Mouse (Mus musculus): ENCODE data around the gene Nxpe2. TPM values are rescaled to one million over a fixed set of nuclear protein-coding genes. Genes with fewer than 3 reads are reported as not detected.

The Nxpe2 gene
- polyA plus RNA-seq (2012): 0.59 and 1.2 TPM in 2 replicates

DNA sequence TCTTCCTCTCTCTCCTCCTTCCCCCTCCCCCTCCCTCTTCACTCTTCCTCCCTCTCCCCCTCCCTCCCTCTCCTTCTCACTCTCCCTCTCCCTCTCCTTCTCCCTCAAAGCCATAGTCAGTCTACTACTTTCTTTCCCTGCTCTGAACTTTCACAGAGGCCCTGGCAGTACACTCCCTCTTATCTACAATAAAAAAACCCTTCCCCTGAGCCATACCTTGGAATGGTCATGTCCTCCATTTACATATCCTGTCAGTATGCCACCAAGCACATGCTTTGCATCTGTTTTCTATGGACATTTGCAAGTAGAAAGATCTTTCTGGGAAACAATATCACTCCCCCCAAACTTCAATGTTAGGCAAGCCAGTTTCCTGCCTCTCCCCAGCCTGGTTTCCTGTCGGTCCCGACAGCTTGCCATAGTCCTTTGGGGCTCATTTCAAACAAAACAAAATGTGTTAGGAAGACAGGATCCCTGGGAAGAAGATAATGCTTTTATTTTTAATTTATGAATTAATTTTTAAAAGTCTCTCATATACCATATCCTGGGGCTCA is at the start of gene Nxpe2:
Nxpe2 (minus strand) TSS at position 307 of the 551 bp plus-strand sequence.
- TF ChIP-seq GATA1 (IDR thresholded peaks at IDR 0.05; ENCODE audit: low read length): no peak

DNA sequence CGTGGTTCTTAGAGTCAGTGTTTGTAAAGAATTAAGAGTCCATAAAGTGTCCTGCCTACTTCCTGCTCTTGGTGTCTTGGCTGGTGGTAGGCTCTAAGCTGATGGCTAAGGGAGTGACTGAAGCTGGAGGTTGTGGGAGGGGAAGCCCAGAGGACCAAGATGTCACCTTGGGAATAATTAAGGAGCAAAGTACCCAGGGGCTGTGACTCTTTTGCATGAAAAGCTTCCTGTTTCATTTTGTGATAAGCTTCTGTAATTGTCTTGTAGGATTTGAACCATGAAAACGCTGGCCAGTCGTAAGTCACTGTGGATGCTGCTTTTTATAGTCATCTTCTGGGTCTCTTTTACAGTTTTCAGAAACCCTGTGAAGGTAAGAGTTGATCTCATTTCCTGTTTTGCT is 36.7 kb upstream of the Nxpe2 start:
- TF ChIP-seq GATA1 (IDR thresholded peaks at IDR 0.05; ENCODE audit: low read length): no peak

DNA sequence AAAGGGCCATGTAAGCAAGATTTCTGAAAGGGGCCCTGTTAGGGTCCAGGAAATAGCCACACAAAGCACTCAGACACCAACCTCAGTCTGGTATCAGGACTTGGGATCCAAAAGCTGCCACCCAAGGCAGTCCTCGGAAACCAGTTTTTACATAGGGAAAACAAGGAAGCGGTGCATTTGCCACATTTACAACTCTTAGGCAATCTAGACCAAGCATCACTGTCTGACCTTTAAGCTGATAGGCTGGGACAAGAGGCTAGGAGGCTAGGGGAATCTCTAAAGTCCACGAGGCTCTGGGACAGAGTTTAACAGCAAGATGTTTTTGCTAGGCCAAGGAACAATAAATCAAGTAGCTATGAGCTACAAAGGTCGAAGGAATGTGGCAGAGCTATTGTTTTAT is 35.2 kb upstream of the Nxpe2 start:
- TF ChIP-seq GATA1 (IDR thresholded peaks at IDR 0.05; ENCODE audit: low read length): no peak

GRCm38 (mm10) chr9:48374357-48374756 is 21.1 kb upstream of the Nxpe2 start:
- TF ChIP-seq GATA1 (IDR thresholded peaks at IDR 0.05; ENCODE audit: low read length): peak; percentile 74

DNA sequence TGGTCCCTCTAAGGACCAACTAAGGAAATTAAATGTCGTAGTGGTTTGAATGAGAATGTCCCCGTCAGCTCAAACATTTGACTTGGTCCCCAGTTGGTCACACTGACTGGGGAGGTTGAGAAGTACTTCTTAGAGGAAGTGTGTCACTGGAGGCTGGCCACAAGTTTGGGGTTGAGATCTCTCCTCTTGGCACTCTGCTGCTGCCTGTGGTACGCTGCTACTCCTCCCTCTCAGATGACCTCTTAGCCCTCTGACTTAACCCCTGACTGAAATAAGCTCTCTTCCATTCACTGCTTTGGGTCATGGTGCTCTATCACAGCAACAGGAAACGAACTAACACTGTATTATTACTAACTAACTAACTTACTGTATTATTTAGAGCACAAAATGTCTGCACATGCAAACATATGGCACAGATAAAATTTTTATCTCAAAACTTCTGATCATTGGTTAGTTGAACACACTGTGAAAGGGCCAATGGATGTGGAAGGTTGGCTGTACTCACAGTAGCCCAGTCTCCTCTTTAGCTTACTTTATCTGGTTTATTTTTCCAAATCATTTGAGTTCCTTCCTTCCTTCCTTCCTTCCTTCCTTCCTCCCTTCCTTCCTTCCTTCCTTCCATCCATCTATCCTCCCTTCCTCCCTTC is 20.1 kb upstream of the Nxpe2 start:
- no peak for TF ChIP-seq GATA1 (IDR thresholded peaks at IDR 0.05; ENCODE audit: low read length)

GRCm38 (mm10) chr9:48362743-48363142 is 9.5 kb upstream of the Nxpe2 start:
- TF ChIP-seq GATA1 (IDR thresholded peaks at IDR 0.05; ENCODE audit: low read length): no peak

DNA sequence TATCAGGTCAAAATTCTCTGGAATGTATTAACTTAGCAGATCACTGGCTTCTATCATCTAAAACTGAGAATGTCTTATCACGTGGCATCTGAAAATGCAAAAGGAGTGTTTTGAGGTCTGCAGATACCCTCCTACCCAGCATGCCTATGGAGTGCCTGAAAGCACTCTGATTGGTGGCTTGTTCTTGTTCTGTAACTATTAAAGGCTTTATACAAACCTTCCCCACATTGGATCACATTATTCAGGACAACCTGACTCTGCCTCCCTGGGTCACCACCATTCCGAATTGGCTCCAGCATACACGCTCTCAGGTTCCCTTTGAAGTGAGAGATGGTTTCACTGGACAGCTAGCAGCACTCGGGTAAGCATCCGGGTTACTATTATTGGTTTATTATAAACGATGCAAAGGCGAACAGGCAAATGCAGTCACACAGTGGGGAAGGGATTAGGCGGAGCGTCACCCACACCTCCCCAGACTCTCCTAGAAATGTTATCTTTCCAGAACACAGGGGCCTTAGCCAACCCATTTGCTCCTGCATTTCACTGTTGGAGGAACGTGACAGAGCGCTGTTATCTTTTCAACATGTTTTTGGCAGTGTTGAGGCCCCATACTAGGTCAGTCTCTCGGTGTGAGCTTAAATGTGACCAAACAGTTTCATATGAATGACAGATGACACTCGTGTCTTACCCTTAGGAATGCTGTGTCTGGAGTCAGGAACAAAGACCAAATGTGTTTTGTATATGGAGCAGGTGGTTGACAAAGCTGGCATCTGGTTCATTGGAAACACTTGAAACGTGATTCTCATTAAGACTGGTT is 8.8 kb upstream of the Nxpe2 start:
- TF ChIP-seq GATA1 (IDR thresholded peaks at IDR 0.05; ENCODE audit: low read length): peak; percentile 60

DNA sequence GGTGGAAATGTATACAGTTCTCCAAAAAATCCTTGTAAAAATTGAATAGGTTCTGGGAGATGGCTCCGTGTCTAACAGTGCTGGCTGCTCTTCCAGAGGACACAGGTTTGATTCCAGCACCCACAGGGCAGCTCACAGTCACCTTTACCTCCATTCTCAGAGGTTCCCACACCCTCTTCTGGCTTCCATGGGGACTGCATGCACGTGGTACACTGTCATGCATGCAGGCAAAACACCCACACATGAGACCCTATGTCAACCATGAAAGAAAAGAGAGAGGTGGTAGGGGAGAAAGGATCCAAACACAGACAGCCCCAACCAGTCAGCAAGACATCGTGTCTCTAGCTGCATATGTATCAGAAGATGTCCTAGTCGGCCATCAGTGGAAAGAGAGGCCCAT is 7.6 kb upstream of the Nxpe2 start:
- TF ChIP-seq GATA1 (IDR thresholded peaks at IDR 0.05; ENCODE audit: low read length): no peak

- peak; percentile 34 for TF ChIP-seq GATA1 (IDR thresholded peaks at IDR 0.05; ENCODE audit: low read length)
Observed at GRCm38 (mm10) chr9:48357097-48357496, 3.8 kb upstream of the Nxpe2 start.

DNA sequence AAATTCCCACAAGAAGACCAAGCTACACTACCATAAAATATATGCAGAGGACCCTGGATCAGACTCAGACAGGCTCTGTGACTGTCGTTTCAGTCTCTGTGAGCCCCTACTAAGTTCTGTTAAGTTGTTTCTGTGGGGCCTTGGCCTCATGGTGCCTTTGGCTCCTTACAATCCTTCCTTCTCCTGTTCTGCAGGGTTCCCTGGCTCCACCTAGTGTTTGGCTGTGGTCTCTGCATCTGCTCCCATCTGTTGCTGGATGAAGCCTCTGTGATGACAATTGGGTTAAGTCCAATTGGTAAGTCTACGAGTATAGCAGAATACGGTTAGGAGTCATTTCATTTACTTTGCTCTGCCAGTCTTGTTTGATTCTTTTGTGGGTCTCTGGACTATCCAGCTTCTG is 1.5 kb upstream of the Nxpe2 start:
- no peak for TF ChIP-seq GATA1 (IDR thresholded peaks at IDR 0.05; ENCODE audit: low read length)

DNA sequence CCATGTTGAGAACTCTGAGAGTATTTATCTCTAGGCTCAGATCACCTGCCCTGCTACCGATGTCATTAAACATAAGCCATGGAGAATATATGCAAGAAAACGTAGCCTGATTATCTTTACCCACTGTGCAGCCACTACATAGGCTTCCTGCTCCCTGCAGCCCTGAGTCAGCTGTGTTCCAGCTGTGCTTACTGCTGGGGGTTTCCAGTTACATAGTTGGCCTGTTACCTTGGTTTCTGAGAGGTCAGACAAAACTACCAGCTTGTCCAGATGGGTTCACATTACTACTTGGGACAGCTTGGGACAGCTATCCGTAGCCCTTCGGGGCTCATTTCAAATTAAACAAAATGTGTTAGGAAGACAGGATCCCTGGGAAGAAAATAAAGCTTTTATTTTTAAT is 868 bp upstream of the Nxpe2 start:
- peak; percentile 19 for TF ChIP-seq GATA1 (IDR thresholded peaks at IDR 0.05; ENCODE audit: low read length)

GRCm38 (mm10) chr9:48345866-48346265 is 7.4 kb downstream of the Nxpe2 start:
- TF ChIP-seq GATA1 (IDR thresholded peaks at IDR 0.05; ENCODE audit: low read length): no peak

DNA sequence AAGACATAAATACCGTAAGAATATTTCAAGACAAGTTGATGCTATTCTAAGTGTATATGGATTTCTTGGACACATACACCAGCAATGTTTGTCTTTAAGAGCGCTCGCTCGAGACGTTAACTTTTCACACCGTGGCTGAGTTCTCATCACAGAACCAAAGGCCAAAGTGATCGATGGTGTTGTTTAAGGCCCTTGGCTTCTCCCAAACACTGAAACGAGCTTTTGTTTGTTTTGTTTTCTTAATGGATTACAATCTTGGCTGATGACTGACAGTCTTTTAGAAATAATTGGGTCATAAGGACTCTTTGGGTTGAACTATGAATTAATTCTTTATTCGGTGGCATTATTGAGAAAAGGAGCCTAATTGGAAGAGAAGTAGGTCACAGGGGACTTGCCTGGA is 7.8 kb downstream of the Nxpe2 start:
- TF ChIP-seq GATA1 (IDR thresholded peaks at IDR 0.05; ENCODE audit: low read length): no peak

GRCm38 (mm10) chr9:48340708-48341380 is 12.4 kb downstream of the Nxpe2 start:
- TF ChIP-seq GATA1 (IDR thresholded peaks at IDR 0.05; ENCODE audit: low read length): no peak

DNA sequence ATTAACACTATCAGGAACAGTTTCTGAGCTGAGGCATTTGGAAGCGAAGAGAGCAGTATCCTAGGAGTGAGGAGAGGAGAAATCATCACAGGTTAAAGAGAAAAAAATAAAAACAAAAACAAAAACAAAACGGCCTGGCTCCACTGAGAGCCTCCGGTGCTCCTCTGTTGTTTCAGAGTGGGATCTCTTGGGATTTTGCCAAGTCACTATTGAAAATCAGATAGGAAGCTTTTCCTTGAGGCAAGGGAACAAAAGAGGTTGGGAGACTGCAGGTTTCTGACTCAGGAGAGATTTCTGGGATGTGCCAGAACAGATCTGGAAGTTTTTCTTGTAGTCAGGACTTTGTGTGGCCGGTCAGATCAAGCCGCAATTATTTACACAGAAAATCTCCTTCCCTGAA is 13.7 kb downstream of the Nxpe2 start:
- TF ChIP-seq GATA1 (IDR thresholded peaks at IDR 0.05; ENCODE audit: low read length): no peak
